Comparison of ENCODE assay signal across 8 mouse cellular contexts in genomic region chr1:131828297-131829126, GRCm38 (mm10). TPM values are rescaled to one million over a fixed set of nuclear protein-coding genes. Genes with fewer than 3 reads are reported as not detected.
DNase-seq lines count a peak whose midpoint lies in the region; ATAC-seq and TF ChIP-seq lines count a peak whose summit lies in the region.

No protein-coding gene starts in this region.

- H3K9ac ChIP-seq in heart, embryonic 13.5 days: peak overlapping the region; percentile 92

- H3K36me3 ChIP-seq in heart, embryonic 10.5 days: peaks cover 23% of the 10 kb centered on the region
- H3K36me3 ChIP-seq in heart, embryonic 13.5 days: peaks cover 29% of the 10 kb centered on the region

- peak overlapping the region; percentile 88 for H3K4me3 ChIP-seq in heart, embryonic 10.5 days
- H3K4me3 ChIP-seq in bone marrow macrophage, adult 2 months (ENCODE audit: insufficient read depth, low read length): peak overlapping the region; percentile 85
- H3K4me3 ChIP-seq in heart, embryonic 13.5 days: peak overlapping the region; percentile 85

- H3K9me3 ChIP-seq in heart, embryonic 10.5 days: no peaks in the 10 kb centered on the region
- H3K9me3 ChIP-seq in heart, embryonic 13.5 days: no peaks in the 10 kb centered on the region

- H3K27ac ChIP-seq in heart, embryonic 10.5 days: peak overlapping the region; percentile 94
- H3K27ac ChIP-seq in bone marrow macrophage, adult 2 months (ENCODE audit: insufficient read depth, low read depth, low read length): no peak overlapping the region
- peak overlapping the region; percentile 82 for H3K27ac ChIP-seq in heart, embryonic 13.5 days (replicated peaks)

- H3K4me2 ChIP-seq in heart, embryonic 13.5 days: peak overlapping the region; percentile 81

- peak; percentile 29 for ATAC-seq in heart, embryonic 13.5 days (ENCODE audit: extremely low read depth, insufficient number of reproducible peaks, low FRiP score, low TSS enrichment)

- H3K4me1 ChIP-seq in heart, embryonic 10.5 days: peaks cover 25% of the 10 kb centered on the region
- peaks cover 8% of the 10 kb centered on the region; the same call in 1 of the 2 replicates for H3K4me1 ChIP-seq in bone marrow macrophage, adult 2 months (ENCODE audit: control insufficient read depth, insufficient read depth, low read length)
- peaks cover 37% of the 10 kb centered on the region for H3K4me1 ChIP-seq in heart, embryonic 13.5 days

- no peak for TF ChIP-seq CTCF in bone marrow macrophage, adult 2 months (IDR thresholded peaks at IDR 0.05; ENCODE audit: low read depth, low read length)

- 2% methylated on average over 22 of the region's 22 CpGs for WGBS in heart, embryonic 10.5 days
- WGBS in heart, embryonic 13.5 days: 3% methylated on average over 21 of the region's 22 CpGs

- DNase-seq in heart, embryonic 10.5 days (ENCODE audit: low spot score): peak; percentile 83
- DNase-seq in heart, postnatal 4 days: no peak
- peak; percentile 53 for DNase-seq in CD4-positive, CD25-positive, alpha-beta regulatory T cell, adult 2 months (ENCODE audit: low read depth, low spot score)
- peak; percentile 50 for DNase-seq in liver
- peak; percentile 23 for DNase-seq in natural killer cell, adult 2 months (ENCODE audit: low spot score in 2 of 2)
- no peak for DNase-seq in cerebellum, postnatal 25 days

- TF ChIP-seq POLR2A in bone marrow macrophage, adult 2 months (IDR thresholded peaks at IDR 0.05; ENCODE audit: borderline replicate concordance, low read depth, low read length): no peak

- H3K27me3 ChIP-seq in heart, embryonic 10.5 days (ENCODE audit: insufficient read depth, poor library complexity, severe bottlenecking): 0 out of 2 replicates have a peak, but pooled peaks cover 4% of the 10 kb centered on the region
- H3K27me3 ChIP-seq in heart, embryonic 13.5 days (replicated peaks): no peaks in the 10 kb centered on the region

RNA-seq across cellular contexts. Expression of gene Slc41a1, which starts 1.2 kb away (rescaled TPM):
- 8.8 and 9.6 TPM in 2 replicates for polyA plus RNA-seq in heart, embryonic 10.5 days (2016; fragmentation: Nextera tagmentation; extraction: Ambion mirVana)
- total RNA-seq in heart, postnatal 4 days (2021): 10 to 100 TPM; 23.3 to 26.3 TPM
- polyA plus RNA-seq in bone marrow macrophage, adult 2 months (2012; ENCODE audit: insufficient read depth, insufficient read length, missing spikeins): 7.8 and 9.3 TPM in 2 replicates
- 9.3 and 10.1 TPM in 2 replicates for polyA plus RNA-seq in heart, embryonic 13.5 days (2015; fragmentation: Nextera tagmentation; extraction: Ambion mirVana)

RNA-seq across cellular contexts. Expression of gene Pm20d1, which starts 31.3 kb away (rescaled TPM):
- 2.1 and 3.1 TPM in 2 replicates for polyA plus RNA-seq in heart, embryonic 10.5 days (2016; fragmentation: Nextera tagmentation; extraction: Ambion mirVana)
- total RNA-seq in heart, postnatal 4 days (2021): 1 to 10 TPM; 2.2 to 3.4 TPM
- polyA plus RNA-seq in bone marrow macrophage, adult 2 months (2012; ENCODE audit: insufficient read depth, insufficient read length, missing spikeins): not detected in 2 replicates
- polyA plus RNA-seq in heart, embryonic 13.5 days (2015; fragmentation: Nextera tagmentation; extraction: Ambion mirVana): 1.4 and 1.9 TPM in 2 replicates

RNA-seq across cellular contexts. Expression of gene Rab29, which starts 38.5 kb away (rescaled TPM):
- polyA plus RNA-seq in heart, embryonic 10.5 days (2016; fragmentation: Nextera tagmentation; extraction: Ambion mirVana): 10.3 and 11.6 TPM in 2 replicates
- 10 to 100 TPM; 10.6 to 10.8 TPM for total RNA-seq in heart, postnatal 4 days (2021)
- 65.7 and 70.3 TPM in 2 replicates for polyA plus RNA-seq in bone marrow macrophage, adult 2 months (2012; ENCODE audit: insufficient read depth, insufficient read length, missing spikeins)
- 13.8 and 16.1 TPM in 2 replicates for polyA plus RNA-seq in heart, embryonic 13.5 days (2015; fragmentation: Nextera tagmentation; extraction: Ambion mirVana)

Comparison
In these comparisons a context has a peak if more than half of its experiments do, and no peak if none do; other contexts are left out.
1. DNase-seq: peak in heart, embryonic 10.5 days (single experiment), CD4-positive, CD25-positive, alpha-beta regulatory T cell, adult 2 months (single experiment), liver (single experiment) and natural killer cell, adult 2 months (2 of 2); none in heart, postnatal 4 days (single experiment) and cerebellum, postnatal 25 days (0 of 2).
2. Peak in every context shown above with its lines, with median percentiles within 50 percentile points of each other: H3K4me3 ChIP-seq.